Mouse (Mus musculus) liver, embryonic 14.5 days (tissue): ENCODE measurements at regions not wholly inside any gene's neighbourhood (a gene's known extent, or its start where the extent isn't known, plus 50 kb on each side); places are given as distances from the start of the nearest gene placed in this dataset.

Source experiments
- ATAC-seq: fragments of 200-750 bp; cut with Nextera tagmentation; 2 replicates; pipeline ENCODE4 v1.8.0; 2017; ENCODE audit warnings: moderate number of reproducible peaks, mild to moderate bottlenecking, moderate library complexity; ENCODE audit not compliant: insufficient read depth
- DNase-seq, 3 experiments: peaks; one replicate each; pipeline ENCODE4 v3.0.0-alpha.2; 2012 to 2013; ENCODE audit warnings: low read depth in 3 of 3, low spot score in 3 of 3
- H3K27ac ChIP-seq: fragments of 300-500 bp; sonication (generic); 2 replicates; pipeline ENCODE4 v1.5.1; 2014; ENCODE audit warnings: moderate library complexity, mild to moderate bottlenecking, control low read depth, inconsistent platforms
- H3K27me3 ChIP-seq: fragments of 300-500 bp; sonication (generic); 2 replicates; pipeline ENCODE4 v1.6.1; 2014; ENCODE audit warnings: mild to moderate bottlenecking, low read length, moderate library complexity; ENCODE audit not compliant: control insufficient read depth, insufficient read depth
- H3K36me3 ChIP-seq: fragments of 300-500 bp; sonication (generic); replicated peaks from 2 replicates; pipeline ENCODE4 v1.6.1; 2014; ENCODE audit warnings: low read depth; ENCODE audit not compliant: control insufficient read depth, insufficient read depth
- H3K4me1 ChIP-seq, 2 experiments: fragments of 200-500 bp in 1 of 2; fragments of 300-500 bp in 1 of 2; sonication (generic) in 1 of 2; replicated peaks; 2 replicates each; pipeline ENCODE4 v1.6.1; 2012 to 2014; ENCODE audit warnings: antibody characterized with exemption in 1 of 2, inconsistent platforms in 1 of 2, low read length in 1 of 2; ENCODE audit not compliant: control insufficient read depth in 2 of 2, insufficient read depth in 2 of 2
- H3K4me2 ChIP-seq: fragments of 300-500 bp; sonication (generic); 2 replicates; pipeline ENCODE4 v1.6.1; 2014; ENCODE audit warnings: low read depth, mild to moderate bottlenecking, control low read depth, moderate library complexity
- H3K4me3 ChIP-seq, 2 experiments: fragments of 200-500 bp in 1 of 2; fragments of 300-500 bp in 1 of 2; sonication (generic) in 1 of 2; 2 replicates each; pipeline ENCODE4 v1.5.1; 2012 to 2014; ENCODE audit warnings: low read depth in 2 of 2, low read length in 2 of 2, mild to moderate bottlenecking in 2 of 2, control low read depth in 1 of 2, inconsistent platforms in 1 of 2, moderate library complexity in 1 of 2; ENCODE audit not compliant: insufficient read depth in 1 of 2
- H3K9ac ChIP-seq: fragments of 300-500 bp; sonication (generic); replicated peaks from 2 replicates; pipeline ENCODE4 v1.6.1; 2014; ENCODE audit warnings: mild to moderate bottlenecking, control low read depth, moderate library complexity
- H3K9me3 ChIP-seq: fragments of 300-500 bp; sonication (generic); 2 replicates; pipeline ENCODE4 v1.6.1; 2016; ENCODE audit warnings: low read length, mixed read lengths; ENCODE audit not compliant: control insufficient read depth
- CTCF ChIP-seq: IDR thresholded peaks from 2 replicates; pipeline ENCODE4 v1.5.1; 2016; ENCODE audit warnings: antibody characterized with exemption, low read depth, control low read depth
- EP300 ChIP-seq: IDR thresholded peaks from 2 replicates; pipeline ENCODE4 v1.6.1; 2016; ENCODE audit warnings: antibody characterized with exemption, low read depth
- WGBS: fragments of 180-500 bp; shearing (Covaris S2); extraction: QIAGEN DNeasy Blood & Tissue Kit; methylation state at CpG from one replicate; pipeline ENCODE4 v1.1.7; 2014; ENCODE audit not compliant: insufficient replicate concordance; 5-methylcytosine and 5-hydroxymethylcytosine counted together

- Histone ChIP-seq H3K9me3 (no peaks in the 10 kb centered on the region), H3K4me3 (no peak overlapping the region), H3K27me3 (no peaks in the 10 kb centered on the region), H3K9ac (no peak overlapping the region), H3K4me1 (no peaks in the 10 kb centered on the region), H3K36me3 (no peaks in the 10 kb centered on the region), H3K27ac (no peak overlapping the region), H3K4me2 (no peak overlapping the region)
- no peak for TF ChIP-seq EP300
- TF ChIP-seq CTCF = no peak
- WGBS = 60% methylated on average over 6 of the region's 6 CpGs
- no peak for DNase-seq
- no peak for ATAC-seq
Measured at GRCm38 (mm10) chr1:176683146-176683545, 130.7 kb downstream of the Cep170 start.

GRCm38 (mm10) chr1:176681971-176682370 is 131.9 kb downstream of the Cep170 start:
- TF ChIP-seq CTCF (no peak), EP300 (no peak)
- 39% methylated on average over 8 of the region's 8 CpGs for WGBS
- no peak for ATAC-seq

GRCm38 (mm10) chr1:176675184-176675583 is 138.7 kb downstream of the Cep170 start:
- Histone ChIP-seq H3K27ac (no peak overlapping the region), H3K4me1 (no peaks in the 10 kb centered on the region), H3K9me3 (no peaks in the 10 kb centered on the region), H3K9ac (no peak overlapping the region), H3K36me3 (no peaks in the 10 kb centered on the region), H3K4me3 (no peak overlapping the region), H3K4me2 (no peak overlapping the region), H3K27me3 (no peaks in the 10 kb centered on the region)
- no peak for ATAC-seq
- DNase-seq = no peak
- TF ChIP-seq EP300 (no peak), CTCF (no peak)

More at GRCm38 (mm10) chr1:176681971-176682370, 131.9 kb downstream of the Cep170 start:
- Histone ChIP-seq H3K4me3 (no peak overlapping the region), H3K36me3 (no peaks in the 10 kb centered on the region), H3K9me3 (no peaks in the 10 kb centered on the region), H3K27ac (no peak overlapping the region), H3K27me3 (no peaks in the 10 kb centered on the region), H3K4me2 (no peak overlapping the region), H3K9ac (no peak overlapping the region), H3K4me1 (no peaks in the 10 kb centered on the region)
- DNase-seq = no peak

- no peak for TF ChIP-seq CTCF
- TF ChIP-seq EP300 = no peak
- Histone ChIP-seq H3K4me2 (no peak overlapping the region), H3K9ac (no peak overlapping the region), H3K27me3 (no peaks in the 10 kb centered on the region), H3K27ac (no peak overlapping the region), H3K4me3 (no peak overlapping the region), H3K9me3 (no peaks in the 10 kb centered on the region), H3K4me1 (no peaks in the 10 kb centered on the region), H3K36me3 (no peaks in the 10 kb centered on the region)
- DNase-seq (no peak), ATAC-seq (no peak)
- 51% methylated on average over 3 of the region's 3 CpGs for WGBS
Measured at GRCm38 (mm10) chr1:176671081-176671480, 142.8 kb downstream of the Cep170 start.

- 44% methylated on average over 8 of the region's 8 CpGs for WGBS
- Histone ChIP-seq H3K36me3 (no peaks in the 10 kb centered on the region), H3K4me1 (no peaks in the 10 kb centered on the region), H3K9me3 (no peaks in the 10 kb centered on the region), H3K27ac (no peak overlapping the region), H3K4me2 (no peak overlapping the region), H3K27me3 (no peaks in the 10 kb centered on the region), H3K9ac (no peak overlapping the region), H3K4me3 (no peak overlapping the region)
- no peak for DNase-seq
- no peak for ATAC-seq
- no peak for TF ChIP-seq CTCF
- TF ChIP-seq EP300 = no peak
Measured at GRCm38 (mm10) chr1:176667552-176668306, 146.1 kb downstream of the Cep170 start.
